Mouse (Mus musculus) testis, adult 2 months (tissue): ENCODE measurements around the gene Slc38a1. TPM values are rescaled to one million over a fixed set of nuclear protein-coding genes. Genes with fewer than 3 reads are reported as not detected.

ENCODE experiments used
- H3K27ac ChIP-seq: fragments of 200-500 bp; 2 replicates; pipeline ENCODE4 v1.5.1; 2012; ENCODE audit warnings: low read depth, low read length; ENCODE audit not compliant: control insufficient read depth, insufficient read depth
- H3K27me3 ChIP-seq: fragments of 200-500 bp; 2 replicates; pipeline ENCODE4 v1.6.1; 2012; ENCODE audit warnings: mild to moderate bottlenecking, low read length, moderate library complexity; ENCODE audit not compliant: control insufficient read depth, insufficient read depth
- H3K36me3 ChIP-seq: fragments of 200-500 bp; 2 replicates; pipeline ENCODE4 v1.6.1; 2012; ENCODE audit warnings: mild to moderate bottlenecking, low read length; ENCODE audit not compliant: control insufficient read depth, insufficient read depth
- H3K4me1 ChIP-seq: fragments of 200-500 bp; 2 replicates; pipeline ENCODE4 v1.6.1; 2012; ENCODE audit warnings: low read length; ENCODE audit not compliant: control insufficient read depth, insufficient read depth
- H3K4me3 ChIP-seq: fragments of 200-500 bp; 2 replicates; pipeline ENCODE4 v1.5.1; 2012; ENCODE audit warnings: low read depth, mild to moderate bottlenecking, low read length, moderate library complexity, mixed read lengths; ENCODE audit not compliant: control insufficient read depth
- CTCF ChIP-seq: fragments of 200-500 bp; IDR thresholded peaks from 2 replicates; pipeline ENCODE4 v1.5.1; 2012; ENCODE audit warnings: low read depth, mild to moderate bottlenecking, inconsistent platforms, low read length, moderate library complexity; ENCODE audit not compliant: control insufficient read depth, insufficient read depth, insufficient replicate concordance
- POLR2A ChIP-seq: fragments of 200-500 bp; IDR thresholded peaks from 2 replicates; pipeline ENCODE4 v1.6.1; 2012; ENCODE audit warnings: low read depth, mild to moderate bottlenecking, inconsistent platforms, low read length, moderate library complexity; ENCODE audit not compliant: control insufficient read depth
- polyA plus RNA-seq: library from polyadenylated mRNA; depleted of rRNA; stranded (reverse); fragments of >200 nt; gene quantifications from 2 replicates; pipeline ENCODE4 v1.2.3, GENCODE M21; 2012

Slc38a1 gene
- polyA plus RNA-seq, 1 experiment, result 2.1 TPM

- H3K36me3 ChIP-seq, result no peaks in the 10 kb centered on the region
- no peak overlapping the region for H3K4me3 ChIP-seq
- H3K4me1 ChIP-seq, result no peaks in the 10 kb centered on the region
- H3K27me3 ChIP-seq, result no peaks in the 10 kb centered on the region
- no peak overlapping the region for H3K27ac ChIP-seq
- no peak for TF ChIP-seq POLR2A
- TF ChIP-seq CTCF, result no peak
Measured at GRCm38 (mm10) chr15:96675744-96676143, 33.0 kb upstream of the Slc38a1 start.

DNA sequence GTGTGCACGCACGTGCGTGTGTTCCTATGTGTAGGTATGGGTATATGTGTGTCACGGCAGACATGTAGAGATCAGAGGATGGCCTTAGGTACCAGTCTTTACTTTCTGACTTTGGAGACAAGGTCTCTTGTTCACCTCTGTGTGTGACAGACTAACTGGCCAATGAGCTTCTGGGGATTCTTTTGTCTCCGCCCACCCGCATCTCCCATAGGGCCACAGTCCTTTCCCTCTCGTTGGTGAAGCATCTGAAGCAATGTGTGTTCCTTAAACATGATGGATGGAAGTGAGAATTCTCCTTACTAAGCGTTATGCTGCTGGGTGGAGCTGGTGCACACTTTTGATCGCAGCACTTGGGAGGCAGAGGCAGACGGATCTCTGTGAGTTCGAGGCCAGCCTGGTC is 32.3 kb upstream of the Slc38a1 start:
- TF ChIP-seq CTCF (no peak), POLR2A (no peak)
- Histone ChIP-seq H3K36me3 (no peaks in the 10 kb centered on the region), H3K27me3 (no peaks in the 10 kb centered on the region)

GRCm38 (mm10) chr15:96674089-96674488 is 31.4 kb upstream of the Slc38a1 start:
- H3K27me3 ChIP-seq, result no peaks in the 10 kb centered on the region

More for the DNA sequence above, 32.3 kb upstream of the Slc38a1 start:
- H3K4me1 ChIP-seq, result no peaks in the 10 kb centered on the region
- H3K27ac ChIP-seq, result no peak overlapping the region
- H3K4me3 ChIP-seq, result no peak overlapping the region

DNA sequence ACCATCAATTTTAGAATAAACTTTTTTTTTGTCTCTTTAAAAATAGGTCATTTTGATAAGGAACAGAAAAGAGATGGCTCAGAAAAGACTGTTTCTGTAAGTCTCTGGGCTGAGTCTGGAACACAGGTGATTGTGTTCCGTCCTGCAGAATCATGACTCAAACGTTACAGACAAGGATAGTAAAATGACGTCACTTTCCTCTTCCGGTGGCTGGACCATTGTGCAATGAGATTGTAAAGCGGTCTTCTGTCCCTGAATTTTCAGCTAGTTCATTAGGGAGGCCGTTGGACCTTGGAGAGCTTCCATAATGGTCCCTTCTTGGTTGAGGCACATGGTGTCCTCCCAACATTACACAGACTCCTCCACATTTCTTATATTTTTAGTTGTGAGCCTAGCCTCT is 27.0 kb upstream of the Slc38a1 start:
- no peak overlapping the region for H3K4me3 ChIP-seq
- TF ChIP-seq CTCF, result no peak
- no peak for TF ChIP-seq POLR2A
- no peaks in the 10 kb centered on the region for H3K36me3 ChIP-seq
- H3K27me3 ChIP-seq, result no peaks in the 10 kb centered on the region
- peaks cover 3% of the 10 kb centered on the region for H3K4me1 ChIP-seq
- no peak overlapping the region for H3K27ac ChIP-seq

More at GRCm38 (mm10) chr15:96674089-96674488, 31.4 kb upstream of the Slc38a1 start:
- no peak overlapping the region for H3K4me3 ChIP-seq
- H3K27ac ChIP-seq, result no peak overlapping the region
- no peaks in the 10 kb centered on the region for H3K36me3 ChIP-seq
- no peak for TF ChIP-seq CTCF
- TF ChIP-seq POLR2A, result no peak
- no peaks in the 10 kb centered on the region for H3K4me1 ChIP-seq

GRCm38 (mm10) chr15:96666663-96667062 is 23.9 kb upstream of the Slc38a1 start:
- Histone ChIP-seq H3K36me3 (no peaks in the 10 kb centered on the region), H3K27ac (no peak overlapping the region), H3K4me1 (peaks cover 3% of the 10 kb centered on the region), H3K4me3 (no peak overlapping the region), H3K27me3 (no peaks in the 10 kb centered on the region)
- TF ChIP-seq CTCF, result peak; percentile 16; the same call in 1 of the 2 replicates
- TF ChIP-seq POLR2A, result no peak

- no peaks in the 10 kb centered on the region for H3K27me3 ChIP-seq
- H3K27ac ChIP-seq, result no peak overlapping the region
- H3K4me3 ChIP-seq, result no peak overlapping the region
- H3K36me3 ChIP-seq, result no peaks in the 10 kb centered on the region
- peaks cover 3% of the 10 kb centered on the region for H3K4me1 ChIP-seq
- no peak for TF ChIP-seq POLR2A
- TF ChIP-seq CTCF, result no peak
Measured at GRCm38 (mm10) chr15:96665889-96666288, 23.2 kb upstream of the Slc38a1 start.

GRCm38 (mm10) chr15:96660590-96661141 is 18.0 kb upstream of the Slc38a1 start:
- H3K36me3 ChIP-seq, result no peaks in the 10 kb centered on the region
- no peaks in the 10 kb centered on the region for H3K4me1 ChIP-seq
- H3K27me3 ChIP-seq, result no peaks in the 10 kb centered on the region
- H3K4me3 ChIP-seq, result no peak overlapping the region
- H3K27ac ChIP-seq, result no peak overlapping the region
- no peak for TF ChIP-seq POLR2A
- no peak for TF ChIP-seq CTCF

- no peaks in the 10 kb centered on the region for H3K36me3 ChIP-seq
- H3K27me3 ChIP-seq, result no peaks in the 10 kb centered on the region
- H3K4me3 ChIP-seq, result no peak overlapping the region
- H3K27ac ChIP-seq, result no peak overlapping the region
- H3K4me1 ChIP-seq, result no peaks in the 10 kb centered on the region
- TF ChIP-seq CTCF, result no peak
- TF ChIP-seq POLR2A, result no peak
Measured at GRCm38 (mm10) chr15:96658275-96658602, 15.5 kb upstream of the Slc38a1 start.
